9 mouse cellular contexts compared by ENCODE assay signal in the genomic region with DNA sequence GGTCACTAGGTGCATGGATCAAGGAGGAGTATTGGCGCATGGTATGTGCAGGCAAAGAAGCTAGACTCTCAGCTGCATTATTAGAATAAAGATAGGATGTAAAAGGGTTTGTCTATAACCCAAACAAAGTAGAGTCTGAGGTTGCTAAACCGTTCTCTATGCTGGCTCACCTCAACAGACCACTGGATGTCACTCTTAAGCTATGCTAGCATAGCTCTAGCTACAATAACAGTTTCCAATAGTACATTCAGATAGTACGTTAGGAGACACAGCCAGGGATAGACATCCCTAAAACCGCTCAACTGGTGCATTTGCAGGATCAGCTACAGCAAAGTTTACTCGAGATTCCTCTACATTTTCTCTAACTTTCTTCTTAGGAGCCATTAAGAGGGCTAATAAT. TPM values are rescaled to one million over a fixed set of nuclear protein-coding genes. Genes with fewer than 3 reads are reported as not detected.
A peak's percentile ranks its signal among the peaks of the same experiment; 100 is the strongest.
DNase-seq lines count a peak whose midpoint lies in the region; ATAC-seq and TF ChIP-seq lines count a peak whose summit lies in the region.
"Had no signal": no experiment of that assay in that cellular context is flagged by ENCODE, and none has a peak within 500 bp of the region (broad histone marks: within the 10 kb centered on the region; RNA-seq: fewer than 3 reads in every experiment).

No protein-coding gene starts in this region.

- DNase-seq in frontal cortex, postnatal 14 days (ENCODE audit: low spot score in 2 of 2): no peak
- peak; percentile 81 for DNase-seq in midbrain, embryonic 14.5 days
- no peak for DNase-seq in midbrain, embryonic 10.5 days (ENCODE audit: low spot score)
- no peak for DNase-seq in thymus, postnatal 36 days
- DNase-seq in gastrocnemius, adult 18-20 months (ENCODE audit: low spot score): no peak

- H3K27me3 ChIP-seq in midbrain, embryonic 14.5 days (ENCODE audit: control insufficient read depth, insufficient read depth, low read length): no peaks in the 10 kb centered on the region
- H3K27me3 ChIP-seq in midbrain, embryonic 10.5 days (ENCODE audit: low read depth, poor library complexity, severe bottlenecking): no peaks in the 10 kb centered on the region
- H3K27me3 ChIP-seq in intestine, postnatal 0 days (replicated peaks; ENCODE audit: control insufficient read depth, insufficient read depth, low read length): no peaks in the 10 kb centered on the region
- peaks cover 3% of the 10 kb centered on the region; the same call in 1 of the 2 replicates for H3K27me3 ChIP-seq in neural tube, embryonic 15.5 days (replicated peaks)

- peak; percentile 85 for TF ChIP-seq CTCF in intestine, postnatal 0 days (IDR thresholded peaks at IDR 0.05; ENCODE audit: low read depth)

- H3K27ac ChIP-seq in midbrain, embryonic 14.5 days (replicated peaks; ENCODE audit: low read depth, low read length): no peak overlapping the region
- H3K27ac ChIP-seq in midbrain, embryonic 10.5 days (replicated peaks): no peak overlapping the region
- H3K27ac ChIP-seq in intestine, postnatal 0 days (ENCODE audit: low read depth, low read length): no peak overlapping the region
- H3K27ac ChIP-seq in neural tube, embryonic 15.5 days (replicated peaks): no peak overlapping the region
- H3K27ac ChIP-seq: heart, embryonic 15.5 days had no signal

- H3K9ac ChIP-seq in midbrain, embryonic 14.5 days (replicated peaks; ENCODE audit: low read length): no peak overlapping the region
- no peak overlapping the region for H3K9ac ChIP-seq in intestine, postnatal 0 days (ENCODE audit: low read depth, low read length)
- H3K9ac ChIP-seq in neural tube, embryonic 15.5 days (replicated peaks): no peak overlapping the region
- H3K9ac ChIP-seq: heart, embryonic 15.5 days had no signal

- 55% methylated on average over 5 of the region's 5 CpGs for WGBS in midbrain, embryonic 14.5 days
- 57% methylated on average over 5 of the region's 5 CpGs for WGBS in midbrain, embryonic 10.5 days
- 34% methylated on average over 5 of the region's 5 CpGs for WGBS in intestine, postnatal 0 days
- WGBS in neural tube, embryonic 15.5 days: 49% methylated on average over 5 of the region's 5 CpGs

- no peaks in the 10 kb centered on the region for H3K4me1 ChIP-seq in midbrain, embryonic 14.5 days (ENCODE audit: control insufficient read depth, insufficient read depth, low read length)
- H3K4me1 ChIP-seq in midbrain, embryonic 10.5 days: no peaks in the 10 kb centered on the region
- no peaks in the 10 kb centered on the region for H3K4me1 ChIP-seq in intestine, postnatal 0 days (replicated peaks; ENCODE audit: control insufficient read depth, insufficient read depth, low read length)
- H3K4me1 ChIP-seq in neural tube, embryonic 15.5 days: no peaks in the 10 kb centered on the region
- H3K4me1 ChIP-seq: heart, embryonic 15.5 days had no signal

- H3K4me3 ChIP-seq in midbrain, embryonic 14.5 days (replicated peaks; ENCODE audit: low read depth, low read length): no peak overlapping the region
- no peak overlapping the region for H3K4me3 ChIP-seq in midbrain, embryonic 10.5 days
- H3K4me3 ChIP-seq in intestine, postnatal 0 days (ENCODE audit: low read depth, low read length): no peak overlapping the region
- H3K4me3 ChIP-seq in neural tube, embryonic 15.5 days (replicated peaks): no peak overlapping the region
- H3K4me3 ChIP-seq: heart, embryonic 15.5 days had no signal

- H3K4me2 ChIP-seq in midbrain, embryonic 14.5 days (ENCODE audit: low read length): no peak overlapping the region
- H3K4me2 ChIP-seq in intestine, postnatal 0 days (replicated peaks; ENCODE audit: low read depth): no peak overlapping the region
- H3K4me2 ChIP-seq in neural tube, embryonic 15.5 days: no peak overlapping the region
- H3K4me2 ChIP-seq: heart, embryonic 15.5 days had no signal

- ATAC-seq in frontal cortex, adult (ENCODE audit: low TSS enrichment): peak; percentile 98
- no peak for ATAC-seq in midbrain, embryonic 14.5 days (ENCODE audit: low FRiP score, low TSS enrichment)
- no peak for ATAC-seq in intestine, postnatal 0 days
- peak; percentile 72; the same call in 1 of the 2 replicates for ATAC-seq in neural tube, embryonic 15.5 days (ENCODE audit: low FRiP score)

- no peaks in the 10 kb centered on the region for H3K36me3 ChIP-seq in midbrain, embryonic 14.5 days (ENCODE audit: control insufficient read depth, insufficient read depth, low read length)
- H3K36me3 ChIP-seq in midbrain, embryonic 10.5 days: no peaks in the 10 kb centered on the region
- no peaks in the 10 kb centered on the region for H3K36me3 ChIP-seq in intestine, postnatal 0 days (ENCODE audit: control insufficient read depth, insufficient read depth)
- H3K36me3 ChIP-seq in neural tube, embryonic 15.5 days: no peaks in the 10 kb centered on the region
- H3K36me3 ChIP-seq: heart, embryonic 15.5 days had no signal

- no peaks in the 10 kb centered on the region for H3K9me3 ChIP-seq in midbrain, embryonic 14.5 days (ENCODE audit: control insufficient read depth, low read length)
- H3K9me3 ChIP-seq in midbrain, embryonic 10.5 days (replicated peaks): no peaks in the 10 kb centered on the region
- H3K9me3 ChIP-seq in intestine, postnatal 0 days (ENCODE audit: control insufficient read depth): no peaks in the 10 kb centered on the region
- no peaks in the 10 kb centered on the region for H3K9me3 ChIP-seq in neural tube, embryonic 15.5 days (replicated peaks)
- H3K9me3 ChIP-seq: heart, embryonic 15.5 days had no signal

RNA-seq across cellular contexts. Expression of gene Spdl1, which starts 48.1 kb away (rescaled TPM):
- 3.1 and 4.6 TPM in 2 replicates for polyA plus RNA-seq in midbrain, embryonic 14.5 days (2014; fragmentation: Nextera tagmentation; extraction: Ambion mirVana)
- 30.7 and 32.5 TPM in 2 replicates for polyA plus RNA-seq in midbrain, embryonic 10.5 days (2016; fragmentation: Nextera tagmentation; extraction: Ambion mirVana)
- polyA plus RNA-seq in intestine, postnatal 0 days (2015; fragmentation: Nextera tagmentation; extraction: Ambion mirVana): 3.3 and 3.9 TPM in 2 replicates
- polyA plus RNA-seq in neural tube, embryonic 15.5 days (2015; fragmentation: Nextera tagmentation; extraction: Ambion mirVana): 2.3 and 7.0 TPM in 2 replicates
- total RNA-seq in gastrocnemius, adult 18-20 months (2021): not detected

Comparison
In these comparisons a context has a peak if more than half of its experiments do, and no peak if none do; other contexts are left out.
1. ATAC-seq: peak in frontal cortex, adult (single experiment) and neural tube, embryonic 15.5 days (single experiment); none in midbrain, embryonic 14.5 days (single experiment) and intestine, postnatal 0 days (single experiment).